Mouse (Mus musculus) neural tube, embryonic 14.5 days (tissue): ENCODE measurements around the gene Trim8. TPM values are rescaled to one million over a fixed set of nuclear protein-coding genes. Genes with fewer than 3 reads are reported as not detected.

Experiments used
- ATAC-seq: fragments of 200-750 bp; cut with Nextera tagmentation; 2 replicates; pipeline ENCODE4 v1.8.0; 2017; ENCODE audit warnings: low read depth, mild to moderate bottlenecking, moderate TSS enrichment, moderate library complexity
- H3K27ac ChIP-seq: fragments of 300-500 bp; sonication (generic); 2 replicates; pipeline ENCODE4 v1.5.1; 2014; ENCODE audit warnings: low read depth, mild to moderate bottlenecking, control low read depth, low read length, moderate library complexity, mixed read lengths
- H3K27me3 ChIP-seq: fragments of 300-500 bp; sonication (generic); 2 replicates; pipeline ENCODE4 v1.6.1; 2014; ENCODE audit warnings: low read length; ENCODE audit not compliant: control insufficient read depth, insufficient read depth
- H3K36me3 ChIP-seq: fragments of 300-500 bp; sonication (generic); 2 replicates; pipeline ENCODE4 v1.6.1; 2014; ENCODE audit warnings: low read length, mixed read lengths; ENCODE audit not compliant: control insufficient read depth, insufficient read depth
- H3K4me1 ChIP-seq: fragments of 300-500 bp; sonication (generic); 2 replicates; pipeline ENCODE4 v1.6.1; 2014; ENCODE audit warnings: low read length; ENCODE audit not compliant: control insufficient read depth, insufficient read depth
- H3K4me2 ChIP-seq: fragments of 300-500 bp; sonication (generic); 2 replicates; pipeline ENCODE4 v1.6.1; 2014; ENCODE audit warnings: mild to moderate bottlenecking, low read depth, low read length, control low read depth
- H3K4me3 ChIP-seq: fragments of 300-500 bp; sonication (generic); 2 replicates; pipeline ENCODE4 v1.5.1; 2014; ENCODE audit warnings: low read depth, low read length, control low read depth, mixed read lengths
- H3K9ac ChIP-seq: fragments of 300-500 bp; sonication (generic); replicated peaks from 2 replicates; pipeline ENCODE4 v1.6.1; 2014; ENCODE audit warnings: low read depth, mild to moderate bottlenecking, control low read depth, low read length, mixed read lengths
- H3K9me3 ChIP-seq: fragments of 300-500 bp; sonication (generic); 2 replicates; pipeline ENCODE4 v1.6.1; 2016; ENCODE audit warnings: low read length; ENCODE audit not compliant: control insufficient read depth
- WGBS: fragments of 180-500 bp; shearing (Covaris S2); extraction: QIAGEN DNeasy Blood & Tissue Kit; methylation state at CpG from one replicate; pipeline ENCODE4 v1.1.7; 2014; 5-methylcytosine and 5-hydroxymethylcytosine counted together
- polyA plus RNA-seq: library from polyadenylated mRNA; unstranded; fragments of >200 nt; fragmentation: Nextera tagmentation; extraction: Ambion mirVana; gene quantifications from 2 replicates; pipeline ENCODE4 v1.2.1, GENCODE M21; 2014

Gene Trim8
- polyA plus RNA-seq, result 32.2 and 37.5 TPM in 2 replicates

DNA sequence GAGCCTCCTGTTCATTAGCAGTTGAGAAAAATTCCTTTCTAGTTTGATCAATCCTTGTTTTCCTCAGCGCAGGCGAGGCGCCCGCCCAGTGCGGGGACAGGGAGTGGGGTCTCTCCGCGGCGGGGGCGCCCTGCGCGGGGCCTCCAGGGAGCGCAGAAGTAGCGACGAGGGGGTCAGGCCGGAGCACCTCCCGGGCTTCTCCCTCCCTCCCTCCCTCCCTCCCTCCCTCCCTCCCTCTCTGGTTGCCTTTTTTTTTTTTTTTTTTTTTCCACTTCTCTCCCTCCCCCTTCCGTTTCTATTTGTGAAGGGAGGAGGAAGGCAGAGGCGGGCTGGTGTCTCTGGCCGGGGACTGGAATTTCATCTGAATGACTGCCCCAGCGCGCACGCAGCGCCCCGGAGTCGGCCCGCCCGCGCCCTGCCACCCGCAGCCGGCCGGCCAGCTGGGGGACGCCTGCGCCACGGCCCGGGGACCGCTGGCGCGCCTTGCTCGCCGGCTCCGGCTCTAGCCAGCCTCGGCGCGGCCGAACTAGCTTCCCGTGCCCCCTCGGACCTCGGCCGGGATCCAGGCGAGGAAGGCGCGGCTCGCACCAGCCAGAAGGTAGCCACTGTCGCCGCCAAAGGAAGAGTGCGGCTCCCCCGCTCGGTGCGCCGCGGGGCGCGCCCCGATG is at the start of gene Trim8:
TSS of gene Trim8 (plus strand) at position 302 of the 668 bp plus-strand sequence.
- H3K9ac ChIP-seq, result peak within 1 kb of the TSS; percentile 98
- peaks cover 25% of the 10 kb centered on the region for H3K4me1 ChIP-seq
- H3K4me2 ChIP-seq, result peak within 1 kb of the TSS; percentile 97
- no peak for ATAC-seq
- H3K27me3 ChIP-seq, result no peaks in the 10 kb centered on the region; the same call in 1 of the 2 replicates
- H3K27ac ChIP-seq, result peak within 1 kb of the TSS; percentile 100
- no peaks in the 10 kb centered on the region for H3K9me3 ChIP-seq
- peak within 1 kb of the TSS; percentile 99 for H3K4me3 ChIP-seq
- H3K36me3 ChIP-seq, result no peaks in the 10 kb centered on the region; the same call in 1 of the 2 replicates
- under 1% methylated on average over 58 of the region's 64 CpGs for WGBS

DNA sequence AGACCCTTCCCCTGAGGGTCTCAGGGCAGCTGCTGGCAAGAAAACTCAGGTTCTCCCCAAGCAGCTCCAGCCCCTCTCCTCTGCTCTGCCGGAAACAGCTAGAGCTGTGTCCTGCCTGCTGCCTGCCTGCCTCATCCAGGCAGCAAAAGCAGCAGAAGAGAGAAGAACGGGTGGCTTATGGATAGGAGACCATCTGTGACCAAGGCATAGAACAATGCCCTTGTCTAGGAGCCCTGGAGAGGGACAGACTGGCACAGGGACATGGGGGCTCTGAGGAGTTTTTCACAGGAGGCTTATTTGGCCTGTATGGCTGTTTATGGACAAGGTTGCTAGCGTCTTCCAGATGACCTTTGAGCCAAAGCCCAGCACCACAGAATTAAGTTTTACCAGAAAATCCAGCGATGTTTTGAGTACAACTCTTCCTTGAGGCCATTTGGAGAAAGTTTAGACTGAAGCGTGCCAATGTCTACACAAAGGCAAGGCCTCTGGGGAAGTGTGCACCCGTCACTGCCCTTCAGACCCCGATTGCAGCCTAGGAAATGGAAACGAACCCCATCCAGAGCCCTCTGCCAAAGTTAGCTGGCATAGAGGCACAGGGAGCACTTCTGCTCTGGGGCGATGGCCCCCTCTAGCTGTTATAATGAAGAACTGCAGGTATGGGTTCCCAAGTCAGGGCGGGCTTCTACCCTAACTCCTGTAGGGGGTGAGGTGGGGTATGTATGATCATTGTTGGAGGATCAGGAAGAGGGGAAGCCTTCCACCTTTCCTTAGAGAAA is 49.3 kb upstream of the Trim8 start:
- ATAC-seq, result 0 out of 2 replicates have a peak, but pooled peaks have one; percentile 41
- H3K4me2 ChIP-seq, result no peak overlapping the region
- H3K9ac ChIP-seq, result 0 out of 2 replicates have a peak overlapping the region, but pooled peaks have one; percentile 0
- no peaks in the 10 kb centered on the region for H3K9me3 ChIP-seq
- peaks cover 9% of the 10 kb centered on the region; the same call in 1 of the 2 replicates for H3K36me3 ChIP-seq
- WGBS, result 27% methylated on average over 10 of the region's 10 CpGs
- no peak overlapping the region for H3K4me3 ChIP-seq
- H3K27ac ChIP-seq, result peak overlapping the region; percentile 6; the same call in 1 of the 2 replicates
- H3K4me1 ChIP-seq, result peaks cover 19% of the 10 kb centered on the region
- no peaks in the 10 kb centered on the region for H3K27me3 ChIP-seq

GRCm38 (mm10) chr19:46452916-46453315 is 48.6 kb upstream of the Trim8 start:
- no peak for ATAC-seq
- no peak overlapping the region for H3K4me2 ChIP-seq
- 91% methylated on average over 9 of the region's 9 CpGs for WGBS
- H3K27ac ChIP-seq, result no peak overlapping the region
- H3K9ac ChIP-seq, result 0 out of 2 replicates have a peak overlapping the region, but pooled peaks have one; percentile 0
- peaks cover 13% of the 10 kb centered on the region for H3K4me1 ChIP-seq
- no peaks in the 10 kb centered on the region for H3K27me3 ChIP-seq
- H3K4me3 ChIP-seq, result no peak overlapping the region
- H3K9me3 ChIP-seq, result no peaks in the 10 kb centered on the region
- peaks cover 10% of the 10 kb centered on the region; the same call in 1 of the 2 replicates for H3K36me3 ChIP-seq

DNA sequence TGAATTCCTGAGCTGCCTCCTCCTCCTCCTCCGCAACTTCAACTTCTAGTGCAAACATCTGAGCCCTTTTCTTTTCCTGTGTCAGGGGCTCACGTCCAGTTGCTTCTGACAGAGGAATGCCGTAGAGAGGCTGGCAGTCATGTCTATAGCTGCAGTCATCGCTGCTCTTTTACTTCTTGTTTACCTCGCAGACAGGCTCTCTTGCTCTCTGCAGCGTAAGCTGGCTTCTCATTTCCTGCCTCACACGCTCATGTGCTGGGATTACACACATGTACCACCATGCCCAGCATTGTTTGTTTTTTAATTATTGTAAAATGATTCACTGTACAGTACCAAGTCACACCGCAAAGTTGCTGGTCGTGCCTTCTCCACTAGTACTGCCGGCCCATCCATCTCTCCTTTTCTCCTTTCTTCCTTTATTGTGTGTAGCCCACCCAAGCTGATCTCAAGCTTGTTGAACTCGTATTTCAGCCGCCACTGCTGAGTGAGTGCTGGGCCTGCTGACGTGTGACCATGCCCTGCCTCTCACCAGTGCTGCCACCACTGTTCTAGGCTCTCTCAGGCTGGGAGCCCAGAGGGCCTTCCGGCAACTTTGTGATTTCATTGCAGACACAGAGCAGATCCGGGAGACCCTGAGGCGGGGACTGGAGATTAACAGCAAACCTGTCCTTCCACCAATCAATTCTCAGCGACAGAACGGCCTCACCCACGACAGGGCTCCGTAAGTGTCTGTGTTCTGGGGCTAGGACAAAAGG is 47.2 kb upstream of the Trim8 start:
- peak overlapping the region; percentile 44; the same call in 1 of the 2 replicates for H3K27ac ChIP-seq
- H3K4me2 ChIP-seq, result no peak overlapping the region
- H3K4me1 ChIP-seq, result peaks cover 5% of the 10 kb centered on the region; the same call in 1 of the 2 replicates
- ATAC-seq, result no peak
- no peak overlapping the region; the same call in 1 of the 2 replicates for H3K9ac ChIP-seq
- H3K4me3 ChIP-seq, result no peak overlapping the region
- no peaks in the 10 kb centered on the region for H3K27me3 ChIP-seq
- 71% methylated on average over 20 of the region's 20 CpGs for WGBS
- H3K36me3 ChIP-seq, result peaks cover 11% of the 10 kb centered on the region; the same call in 1 of the 2 replicates
- H3K9me3 ChIP-seq, result no peaks in the 10 kb centered on the region

DNA sequence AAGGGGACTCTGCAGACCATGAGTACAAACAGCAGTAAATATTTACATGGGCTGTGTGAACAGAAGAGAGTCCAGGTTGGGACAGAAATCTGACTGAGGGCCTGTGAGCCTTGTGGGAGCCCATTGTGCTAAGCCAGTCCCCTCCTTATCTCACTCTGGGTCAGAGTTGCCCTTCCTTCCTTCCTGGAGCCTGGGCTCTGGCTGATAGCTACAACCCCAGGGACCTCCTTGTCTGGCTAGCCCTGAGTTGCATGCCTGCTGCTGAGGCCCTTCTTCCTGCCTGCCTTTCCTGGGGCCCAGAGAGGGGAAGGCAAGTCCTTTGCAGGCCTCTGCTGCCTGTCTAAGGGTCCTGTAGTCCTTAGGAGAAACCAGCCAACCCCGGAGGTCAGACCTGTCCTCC is 46.5 kb upstream of the Trim8 start:
- Histone ChIP-seq H3K4me2 (no peak overlapping the region), H3K4me1 (peaks cover 5% of the 10 kb centered on the region; the same call in 1 of the 2 replicates), H3K4me3 (no peak overlapping the region), H3K27me3 (no peaks in the 10 kb centered on the region), H3K36me3 (peaks cover 11% of the 10 kb centered on the region; the same call in 1 of the 2 replicates), H3K9ac (no peak overlapping the region; the same call in 1 of the 2 replicates), H3K27ac (no peak overlapping the region), H3K9me3 (no peaks in the 10 kb centered on the region)
- WGBS, result 87% methylated on average over 1 of the region's 1 CpGs
- no peak for ATAC-seq

DNA sequence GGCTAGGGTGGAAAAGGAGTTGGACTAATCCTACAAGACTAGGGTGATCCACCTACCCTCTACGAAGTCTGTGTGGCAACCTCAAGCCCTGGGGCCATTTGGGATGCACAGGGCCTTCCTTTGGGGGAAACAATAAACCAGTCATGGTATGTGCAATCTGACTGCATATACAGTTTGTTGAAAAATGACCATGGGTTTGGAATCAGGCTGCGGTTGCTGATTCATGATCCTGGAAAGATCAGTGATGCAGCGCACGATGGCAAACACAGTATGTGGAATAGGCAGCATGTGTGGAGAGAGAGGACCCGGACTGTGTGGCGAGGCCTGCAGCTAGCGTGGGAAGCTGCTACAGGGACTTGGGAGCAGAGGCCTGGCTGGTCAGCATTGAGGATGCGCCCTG is 45.9 kb upstream of the Trim8 start:
- Histone ChIP-seq H3K4me3 (no peak overlapping the region), H3K4me2 (no peak overlapping the region), H3K9ac (no peak overlapping the region), H3K4me1 (peaks cover 5% of the 10 kb centered on the region; the same call in 1 of the 2 replicates), H3K27me3 (no peaks in the 10 kb centered on the region), H3K9me3 (no peaks in the 10 kb centered on the region), H3K36me3 (peaks cover 11% of the 10 kb centered on the region; the same call in 1 of the 2 replicates), H3K27ac (no peak overlapping the region)
- no peak for ATAC-seq
- 84% methylated on average over 8 of the region's 8 CpGs for WGBS

DNA sequence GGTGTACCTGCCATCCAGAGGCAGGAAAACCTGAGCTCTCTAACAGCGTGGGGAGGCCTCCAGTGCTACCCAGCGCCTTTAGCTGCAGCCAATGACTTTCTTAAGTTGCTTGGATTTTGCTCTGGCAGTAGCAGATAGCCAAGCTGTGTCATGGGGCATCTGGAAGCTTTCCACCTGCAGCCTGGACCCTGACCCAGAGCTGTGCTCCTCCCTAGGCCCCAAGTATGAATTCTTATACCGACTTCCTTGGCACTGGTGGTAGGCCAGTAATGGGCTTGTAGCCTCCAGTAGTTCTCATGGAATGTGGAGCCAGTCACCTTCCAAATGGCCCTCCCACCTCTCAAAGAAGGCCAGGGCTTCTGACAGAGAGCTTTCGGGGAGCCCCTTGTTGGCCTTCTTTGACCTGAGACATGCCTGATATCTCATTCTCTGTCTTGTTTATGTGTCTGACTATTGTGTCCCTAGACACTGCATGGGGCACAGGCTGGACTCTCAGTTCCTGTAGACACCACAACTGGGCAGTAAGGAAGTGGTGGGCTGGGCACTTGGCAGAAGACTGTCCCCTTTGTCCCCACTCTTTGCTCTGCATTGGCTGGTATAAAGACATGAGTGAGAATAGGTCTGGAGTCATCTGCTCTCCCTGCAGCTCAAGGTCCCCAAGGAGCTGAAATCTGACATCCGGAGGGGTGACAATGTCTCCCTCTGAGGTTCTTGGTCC is 45.3 kb upstream of the Trim8 start:
- no peak overlapping the region for H3K4me2 ChIP-seq
- 92% methylated on average over 5 of the region's 5 CpGs for WGBS
- H3K9me3 ChIP-seq, result no peaks in the 10 kb centered on the region
- no peak overlapping the region for H3K9ac ChIP-seq
- no peaks in the 10 kb centered on the region for H3K27me3 ChIP-seq
- no peak overlapping the region for H3K4me3 ChIP-seq
- no peak for ATAC-seq
- no peak overlapping the region for H3K27ac ChIP-seq
- H3K36me3 ChIP-seq, result peaks cover 11% of the 10 kb centered on the region; the same call in 1 of the 2 replicates
- peaks cover 5% of the 10 kb centered on the region; the same call in 1 of the 2 replicates for H3K4me1 ChIP-seq

DNA sequence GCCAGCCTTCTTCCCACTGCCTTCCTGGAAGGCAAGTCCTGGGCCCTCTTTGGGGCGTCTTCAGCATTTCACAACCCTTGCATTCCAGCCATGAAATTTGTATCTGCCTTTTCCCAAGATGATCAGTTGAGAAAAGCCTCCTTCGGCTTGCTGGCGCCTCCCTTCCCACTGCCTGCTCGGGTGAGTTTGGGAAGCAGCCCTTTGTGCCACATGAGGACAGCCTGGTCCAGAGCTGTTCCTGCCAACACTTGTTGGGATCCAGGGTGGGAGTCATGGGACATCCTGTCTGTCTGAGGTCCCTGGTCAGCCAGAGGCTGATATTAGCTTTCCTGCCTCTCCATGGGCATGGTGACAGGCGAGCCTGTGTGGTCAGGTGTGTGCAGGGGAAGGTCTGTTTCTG is 43.7 kb upstream of the Trim8 start:
- H3K27me3 ChIP-seq, result no peaks in the 10 kb centered on the region
- no peak for ATAC-seq
- no peak overlapping the region for H3K27ac ChIP-seq
- H3K4me3 ChIP-seq, result no peak overlapping the region
- WGBS, result 92% methylated on average over 5 of the region's 5 CpGs
- no peak overlapping the region for H3K4me2 ChIP-seq
- H3K36me3 ChIP-seq, result peaks cover 11% of the 10 kb centered on the region; the same call in 1 of the 2 replicates
- H3K9ac ChIP-seq, result no peak overlapping the region
- no peaks in the 10 kb centered on the region for H3K9me3 ChIP-seq
- H3K4me1 ChIP-seq, result no peaks in the 10 kb centered on the region
